22 mouse cellular contexts compared by ENCODE assay signal in the genomic region with DNA sequence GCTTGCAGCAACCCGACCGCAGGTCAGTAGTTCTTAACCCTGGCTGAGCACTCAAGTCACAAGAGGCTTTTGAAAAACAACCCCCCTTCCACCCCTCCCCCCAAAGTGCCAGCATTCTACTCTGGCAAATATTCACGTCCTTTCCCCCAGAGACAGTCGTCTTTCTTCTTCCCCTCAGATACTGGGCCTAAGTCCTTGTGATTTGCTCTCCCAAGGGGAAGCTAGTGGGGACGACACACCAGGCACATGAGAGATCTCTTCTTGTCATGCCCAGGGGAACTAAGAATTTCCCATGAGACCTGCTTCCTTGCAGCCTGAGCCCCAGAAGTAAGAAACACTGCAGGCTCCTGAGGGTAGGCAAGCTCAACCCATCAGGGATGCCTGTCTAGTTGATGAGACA. TPM values are rescaled to one million over a fixed set of nuclear protein-coding genes. Genes with fewer than 3 reads are reported as not detected.
DNase-seq lines count a peak whose midpoint lies in the region; ATAC-seq and TF ChIP-seq lines count a peak whose summit lies in the region.
"Had no signal": no experiment of that assay in that cellular context is flagged by ENCODE, and none has a peak within 500 bp of the region (broad histone marks: within the 10 kb centered on the region; RNA-seq: fewer than 3 reads in every experiment).

No protein-coding gene starts in this region.

- H3K4me2 ChIP-seq in midbrain, embryonic 14.5 days (ENCODE audit: low read length): no peak overlapping the region
- H3K4me2 ChIP-seq: embryonic facial prominence, embryonic 12.5 days; forebrain, embryonic 13.5 days; heart, embryonic 11.5 days; limb, embryonic 13.5 days; lung, embryonic 15.5 days; stomach, embryonic 15.5 days had no signal

- TF ChIP-seq EP300 in heart, adult 2 months (IDR thresholded peaks at IDR 0.05; ENCODE audit: insufficient read depth, low read depth, low read length): no peak

- no peak for ATAC-seq in midbrain, embryonic 14.5 days (ENCODE audit: low FRiP score, low TSS enrichment)
- ATAC-seq: forebrain, embryonic 13.5 days had no signal

- intact Hi-C loops in heart, adult 2 months (cut with DNase I): no loop called here

- H3K79me2 ChIP-seq in heart, adult 2 months (replicated peaks; ENCODE audit: control insufficient read depth, insufficient read depth, low read length): no peaks in the 10 kb centered on the region; the same call in 1 of the 2 replicates

- peaks cover 8% of the 10 kb centered on the region; the same call in 1 of the 2 replicates for H3K9me3 ChIP-seq in midbrain, embryonic 10.5 days (replicated peaks)
- H3K9me3 ChIP-seq in midbrain, embryonic 14.5 days (ENCODE audit: control insufficient read depth, low read length): no peaks in the 10 kb centered on the region
- H3K9me3 ChIP-seq: embryonic facial prominence, embryonic 12.5 days; forebrain, embryonic 13.5 days; G1E; limb, embryonic 13.5 days; lung, embryonic 15.5 days; stomach, embryonic 15.5 days had no signal

- H3K36me3 ChIP-seq in heart, adult 2 months (ENCODE audit: control insufficient read depth, insufficient read depth, low read length): peaks cover 2% of the 10 kb centered on the region; the same call in 1 of the 2 replicates
- H3K36me3 ChIP-seq in midbrain, embryonic 10.5 days: no peaks in the 10 kb centered on the region
- H3K36me3 ChIP-seq in midbrain, embryonic 14.5 days (ENCODE audit: control insufficient read depth, insufficient read depth, low read length): no peaks in the 10 kb centered on the region
- H3K36me3 ChIP-seq: embryonic facial prominence, embryonic 12.5 days; G1E; limb, embryonic 13.5 days; lung, embryonic 15.5 days; stomach, embryonic 15.5 days had no signal

- TF ChIP-seq POLR2A in heart, adult 2 months (IDR thresholded peaks at IDR 0.05; ENCODE audit: insufficient read depth, low read depth, low read length): no peak

- WGBS in heart, adult 2 months: 35% methylated on average over 5 of the region's 5 CpGs
- 57% methylated on average over 5 of the region's 5 CpGs for WGBS in midbrain, embryonic 10.5 days
- WGBS in midbrain, embryonic 14.5 days: 63% methylated on average over 5 of the region's 5 CpGs

- peaks cover 5% of the 10 kb centered on the region for H3K4me1 ChIP-seq in heart, adult 2 months (ENCODE audit: control insufficient read depth, insufficient read depth, low read length)
- peaks cover 7% of the 10 kb centered on the region for H3K4me1 ChIP-seq in midbrain, embryonic 10.5 days
- no peaks in the 10 kb centered on the region for H3K4me1 ChIP-seq in midbrain, embryonic 14.5 days (ENCODE audit: control insufficient read depth, insufficient read depth, low read length)
- H3K4me1 ChIP-seq: embryonic facial prominence, embryonic 12.5 days; forebrain, embryonic 13.5 days; limb, embryonic 13.5 days; stomach, embryonic 15.5 days had no signal

- H3K27ac ChIP-seq in heart, adult 2 months: peak overlapping the region; percentile 12; the same call in 1 of the 2 replicates
- 0 out of 2 replicates have a peak overlapping the region, but pooled peaks have one; percentile 23 for H3K27ac ChIP-seq in midbrain, embryonic 10.5 days (replicated peaks)
- no peak overlapping the region for H3K27ac ChIP-seq in midbrain, embryonic 14.5 days (replicated peaks; ENCODE audit: low read depth, low read length)
- H3K27ac ChIP-seq: embryonic facial prominence, embryonic 12.5 days; forebrain, embryonic 13.5 days; limb, embryonic 13.5 days; lung, embryonic 15.5 days; stomach, embryonic 15.5 days had no signal

- no peaks in the 10 kb centered on the region for H3K27me3 ChIP-seq in heart, adult 2 months (ENCODE audit: control insufficient read depth, insufficient read depth, low read length)
- peaks cover 12% of the 10 kb centered on the region; the same call in 1 of the 2 replicates for H3K27me3 ChIP-seq in midbrain, embryonic 10.5 days (ENCODE audit: low read depth, poor library complexity, severe bottlenecking)
- no peaks in the 10 kb centered on the region for H3K27me3 ChIP-seq in midbrain, embryonic 14.5 days (ENCODE audit: control insufficient read depth, insufficient read depth, low read length)
- H3K27me3 ChIP-seq: forebrain, embryonic 13.5 days; limb, embryonic 13.5 days; lung, embryonic 15.5 days; stomach, embryonic 15.5 days had no signal

- H3K4me3 ChIP-seq in heart, adult 2 months: no peak overlapping the region
- no peak overlapping the region for H3K4me3 ChIP-seq in midbrain, embryonic 10.5 days
- H3K4me3 ChIP-seq in midbrain, embryonic 14.5 days (replicated peaks; ENCODE audit: low read depth, low read length): no peak overlapping the region
- H3K4me3 ChIP-seq: embryonic facial prominence, embryonic 12.5 days; erythroblast, embryonic 14.5 days; forebrain, embryonic 13.5 days; limb, embryonic 13.5 days; lung, embryonic 15.5 days; stomach, embryonic 15.5 days had no signal

- H3K9ac ChIP-seq in heart, adult 2 months (ENCODE audit: low read depth, low read length): no peak overlapping the region
- no peak overlapping the region for H3K9ac ChIP-seq in midbrain, embryonic 14.5 days (replicated peaks; ENCODE audit: low read length)
- H3K9ac ChIP-seq: embryonic facial prominence, embryonic 12.5 days; forebrain, embryonic 13.5 days; limb, embryonic 13.5 days; lung, embryonic 15.5 days; stomach, embryonic 15.5 days had no signal

- no peak for TF ChIP-seq CTCF in heart, adult 2 months (IDR thresholded peaks at IDR 0.05)

- no peak for DNase-seq in heart, adult 2 months
- no peak for DNase-seq in heart, adult 9 months (ENCODE audit: low spot score in 2 of 2)
- DNase-seq in kidney, adult 9 months: peak; percentile 27
- no peak for DNase-seq in kidney, adult 11 months
- no peak for DNase-seq in midbrain, embryonic 10.5 days (ENCODE audit: low spot score)
- DNase-seq in midbrain, embryonic 14.5 days: no peak
- no peak for DNase-seq in testis, postnatal 10 days (ENCODE audit: low spot score)
- DNase-seq: adrenal gland, postnatal 10 days; cerebellum, postnatal 10 days; gastrocnemius, postnatal 10 days; lung, postnatal 4 days; thymus, adult 2 months had no signal

RNA-seq across cellular contexts. Expression of gene Asb2, which starts 8.4 kb away (rescaled TPM):
- total RNA-seq in heart, adult 2 months (2021): 100 to 1,000 TPM; 419 to 533 TPM
- polyA plus RNA-seq in heart, adult 2 months (2012; rRNA removed): 505 and 541 TPM in 2 replicates
- polyA plus RNA-seq in midbrain, embryonic 10.5 days (2016; fragmentation: Nextera tagmentation; extraction: Ambion mirVana): 0.53 and 0.83 TPM in 2 replicates
- 0.39 and 0.46 TPM in 2 replicates for polyA plus RNA-seq in midbrain, embryonic 14.5 days (2014; fragmentation: Nextera tagmentation; extraction: Ambion mirVana)
- polyA plus RNA-seq: G1E had no signal

RNA-seq across cellular contexts. Expression of gene Fam181a, which starts 36.6 kb away (rescaled TPM):
- not detected for total RNA-seq in heart, adult 2 months (2021)
- polyA plus RNA-seq in heart, adult 2 months (2012; rRNA removed): not detected in 2 replicates
- 52.7 and 54.9 TPM in 2 replicates for polyA plus RNA-seq in midbrain, embryonic 10.5 days (2016; fragmentation: Nextera tagmentation; extraction: Ambion mirVana)
- 8.9 and 15.9 TPM in 2 replicates for polyA plus RNA-seq in midbrain, embryonic 14.5 days (2014; fragmentation: Nextera tagmentation; extraction: Ambion mirVana)
- total RNA-seq: adrenal gland, postnatal 10 days; gastrocnemius, postnatal 10 days had no signal
- polyA plus RNA-seq: activated CD4-positive, CD25-positive, alpha-beta regulatory T cell, adult 4 months; CD4-positive, CD25-positive, alpha-beta regulatory T cell, adult 4 months; erythroblast, embryonic 14.5 days; G1E; heart, embryonic 11.5 days; lung, embryonic 15.5 days; stomach, embryonic 15.5 days; thymus, adult 2 months had no signal

RNA-seq across cellular contexts. Expression of gene Otub2, which starts 41.1 kb away (rescaled TPM):
- 1 to 10 TPM; 3.1 to 3.2 TPM for total RNA-seq in heart, adult 2 months (2021)
- 4.1 and 6.4 TPM in 2 replicates for polyA plus RNA-seq in heart, adult 2 months (2012; rRNA removed)
- 11.8 and 12.7 TPM in 2 replicates for polyA plus RNA-seq in midbrain, embryonic 10.5 days (2016; fragmentation: Nextera tagmentation; extraction: Ambion mirVana)
- 22.9 and 26.3 TPM in 2 replicates for polyA plus RNA-seq in midbrain, embryonic 14.5 days (2014; fragmentation: Nextera tagmentation; extraction: Ambion mirVana)

Comparison
In these comparisons a context has a peak if more than half of its experiments do, and no peak if none do; other contexts are left out.
1. RNA of gene Asb2, which starts 8.4 kb away (polyA plus RNA-seq): 505 to 541 TPM in heart, adult 2 months; 0.53 to 0.83 TPM in midbrain, embryonic 10.5 days and 0.39 to 0.46 TPM in midbrain, embryonic 14.5 days; every median in the first group is over 100 times any median in the second.